Mouse (Mus musculus): ENCODE results near the gene Prss34.

The Prss34 gene

GRCm38 (mm10) chr17:25318354-25318753, 20.2 kb downstream of the Prss34 start, which contains the start of gene Prss29:
Prss29 (plus strand) TSS chr17:25318654.
- DNase-seq (ENCODE audit: low spot score in 2 of 2) = no peak

- DNase-seq (ENCODE audit: low spot score in 2 of 2) = no peak
These were observed 22.6 kb downstream of the Prss34 start for GRCm38 (mm10) chr17:25320819-25321218.

- no peak for DNase-seq (ENCODE audit: low spot score in 2 of 2)
These were observed 24.7 kb downstream of the Prss34 start for GRCm38 (mm10) chr17:25322930-25323329.

GRCm38 (mm10) chr17:25332321-25332720, 34.1 kb downstream of the Prss34 start:
- no peak for DNase-seq (ENCODE audit: low spot score in 2 of 2)

- peak; percentile 1 to 42 for DNase-seq (ENCODE audit: low spot score in 2 of 2)
These were observed 35.7 kb downstream of the Prss34 start for GRCm38 (mm10) chr17:25333943-25334342.

GRCm38 (mm10) chr17:25338218-25338617, 40.0 kb downstream of the Prss34 start:
- no peak for DNase-seq (ENCODE audit: low spot score in 2 of 2)

GRCm38 (mm10) chr17:25340003-25340402, 41.8 kb downstream of the Prss34 start:
- DNase-seq (ENCODE audit: low spot score in 2 of 2) = no peak

- DNase-seq (ENCODE audit: low spot score in 2 of 2) = no peak
These were observed 43.3 kb downstream of the Prss34 start for GRCm38 (mm10) chr17:25341490-25341889.

- DNase-seq (ENCODE audit: low spot score in 2 of 2) = no peak
These were observed 47.3 kb downstream of the Prss34 start, which contains the start of gene Tpsab1 for GRCm38 (mm10) chr17:25345462-25345861. Tpsab1 (minus strand) TSS chr17:25345562.

Measured in urinary bladder, postnatal 36 days (tissue).